Mouse (Mus musculus): ENCODE results near the gene Gas2. TPM values are rescaled to one million over a fixed set of nuclear protein-coding genes. Genes with fewer than 3 reads are reported as not detected.

The Gas2 gene
- total and polyA plus RNA-seq, 2 experiments from 2014 or later: 5.5 to 6.1 TPM

DNA sequence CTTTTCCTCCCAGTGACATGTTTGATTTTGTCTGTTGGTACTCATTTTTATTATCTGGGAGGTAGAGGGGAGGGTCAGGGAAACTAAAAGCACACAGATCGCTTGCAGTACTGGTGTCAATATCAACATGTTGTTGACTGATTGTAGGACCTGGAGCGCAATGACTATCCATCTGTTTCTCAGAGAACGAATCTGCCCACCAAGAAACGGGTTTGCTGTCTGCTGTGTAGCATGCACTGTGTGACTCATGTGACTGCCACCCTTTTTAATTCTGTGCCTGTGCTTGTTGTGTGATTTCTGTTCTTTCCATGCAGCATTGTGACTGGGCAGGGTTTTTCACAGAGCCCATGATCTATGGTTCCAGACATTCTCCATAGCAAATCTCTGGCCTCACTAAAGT lies 69.4 kb downstream of the Gas2 start:
- no peaks in the 10 kb centered on the region; the same call in 1 of the 2 replicates for H3K4me1 ChIP-seq (ENCODE audit: control insufficient read depth, insufficient read depth)
- no peak overlapping the region for H3K27ac ChIP-seq (ENCODE audit: low read depth)
- ATAC-seq (ENCODE audit: insufficient read depth, low read depth) (no peak), DNase-seq (ENCODE audit: low spot score) (no peak)
- H3K9ac ChIP-seq (replicated peaks; ENCODE audit: low read depth, low read length): no peak overlapping the region
- 87% methylated on average over 4 of the region's 4 CpGs for WGBS
- TF ChIP-seq CTCF (IDR thresholded peaks at IDR 0.05; ENCODE audit: low read depth) (no peak), EP300 (IDR thresholded peaks at IDR 0.05; ENCODE audit: low read depth) (no peak)
- H3K36me3 ChIP-seq (replicated peaks; ENCODE audit: control insufficient read depth, insufficient read depth, low read length): no peaks in the 10 kb centered on the region
- no peaks in the 10 kb centered on the region for H3K27me3 ChIP-seq (ENCODE audit: control insufficient read depth, insufficient read depth, low read length)
- no peak overlapping the region for H3K4me3 ChIP-seq (ENCODE audit: low read depth, low read length)
- H3K4me2 ChIP-seq (ENCODE audit: low read depth, low read length): no peak overlapping the region
- H3K9me3 ChIP-seq (replicated peaks; ENCODE audit: control insufficient read depth, low read length): no peaks in the 10 kb centered on the region

DNA sequence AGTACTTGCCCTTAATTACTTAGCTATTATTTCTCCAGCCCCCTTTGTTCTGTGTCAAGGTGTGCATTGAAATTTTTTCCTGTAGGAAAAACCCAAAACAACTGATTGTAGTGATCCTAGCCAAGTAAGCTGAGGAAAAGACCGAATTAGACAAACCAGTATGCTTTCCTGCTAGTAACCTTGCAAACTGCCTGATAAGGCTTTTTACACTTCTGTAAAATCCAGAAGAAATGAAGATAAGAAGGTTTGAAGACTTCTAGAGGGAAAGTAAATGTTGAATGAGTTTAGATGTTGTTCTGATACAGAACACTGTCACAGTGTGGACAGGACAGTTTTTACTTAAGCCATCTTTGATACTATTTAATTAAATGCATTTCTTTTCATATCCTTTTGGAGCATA lies 75.5 kb downstream of the Gas2 start:
- WGBS: 68% methylated on average over 1 of the region's 1 CpGs
- no peak for ATAC-seq (ENCODE audit: insufficient read depth, low read depth)
- TF ChIP-seq CTCF (IDR thresholded peaks at IDR 0.05; ENCODE audit: low read depth) (no peak), EP300 (IDR thresholded peaks at IDR 0.05; ENCODE audit: low read depth) (no peak)

DNA sequence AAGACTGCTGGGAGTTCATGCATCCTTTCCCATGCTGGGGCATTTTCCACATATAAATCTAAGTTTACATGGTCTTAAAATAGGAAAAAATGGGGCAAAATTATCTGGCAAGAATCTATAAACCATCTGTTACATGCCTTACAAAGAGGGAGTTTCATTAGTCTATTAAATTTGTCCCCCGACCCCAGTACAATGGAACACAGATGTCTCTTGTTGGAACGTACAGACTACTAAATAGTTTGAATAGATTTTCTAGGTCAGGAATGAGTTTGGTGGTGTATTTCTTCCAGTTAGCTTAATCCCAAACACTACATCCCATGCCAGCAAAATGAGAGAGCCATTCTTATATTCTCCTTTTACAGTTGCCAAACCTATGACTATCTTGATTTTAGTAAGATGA lies 78.6 kb downstream of the Gas2 start:
- ATAC-seq (ENCODE audit: insufficient read depth, low read depth): no peak

More for the DNA sequence above, 75.5 kb downstream of the Gas2 start:
- Histone ChIP-seq H3K4me1 (ENCODE audit: control insufficient read depth, insufficient read depth) (no peaks in the 10 kb centered on the region), H3K27ac (ENCODE audit: low read depth) (no peak overlapping the region), H3K9me3 (replicated peaks; ENCODE audit: control insufficient read depth, low read length) (no peaks in the 10 kb centered on the region), H3K4me3 (ENCODE audit: low read depth, low read length) (no peak overlapping the region), H3K27me3 (ENCODE audit: control insufficient read depth, insufficient read depth, low read length) (no peaks in the 10 kb centered on the region), H3K4me2 (ENCODE audit: low read depth, low read length) (no peak overlapping the region), H3K9ac (replicated peaks; ENCODE audit: low read depth, low read length) (no peak overlapping the region), H3K36me3 (replicated peaks; ENCODE audit: control insufficient read depth, insufficient read depth, low read length) (no peaks in the 10 kb centered on the region)
- no peak for DNase-seq (ENCODE audit: low spot score)

DNA sequence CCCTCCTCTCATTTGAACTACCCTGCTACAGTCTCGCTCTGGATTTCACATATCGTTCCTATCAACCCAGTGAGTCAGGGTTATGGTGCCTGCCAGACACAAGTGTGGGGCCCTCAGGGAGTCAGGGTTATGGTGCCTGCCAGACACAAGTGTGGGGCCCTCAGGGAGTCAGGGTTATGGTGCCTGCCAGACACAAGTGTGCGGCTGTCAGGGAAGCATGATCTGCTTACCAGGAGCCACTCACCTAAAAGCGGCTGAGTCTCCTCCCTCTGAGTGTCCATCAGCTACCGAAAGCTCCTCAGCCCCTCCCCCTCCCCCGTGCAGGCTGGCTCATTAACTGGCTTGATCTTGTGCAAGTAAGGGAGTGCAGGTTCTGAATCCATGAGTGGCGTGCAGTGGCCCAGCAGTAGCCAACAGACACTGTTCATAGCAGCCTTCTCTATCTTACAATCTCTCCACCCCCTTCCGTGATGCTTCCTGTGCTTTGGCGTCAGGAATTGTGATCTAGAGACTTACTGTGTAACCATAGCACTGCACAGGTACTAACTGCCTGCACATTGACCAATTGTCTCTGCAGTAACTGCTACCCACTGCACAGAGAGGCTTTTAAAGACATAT lies 93.7 kb downstream of the Gas2 start:
- Histone ChIP-seq H3K27me3 (ENCODE audit: control insufficient read depth, insufficient read depth, low read length) (no peaks in the 10 kb centered on the region), H3K4me2 (ENCODE audit: low read depth, low read length) (no peak overlapping the region), H3K4me1 (ENCODE audit: control insufficient read depth, insufficient read depth) (peaks cover 3% of the 10 kb centered on the region; the same call in 1 of the 2 replicates), H3K9ac (replicated peaks; ENCODE audit: low read depth, low read length) (no peak overlapping the region), H3K9me3 (replicated peaks; ENCODE audit: control insufficient read depth, low read length) (no peaks in the 10 kb centered on the region), H3K36me3 (replicated peaks; ENCODE audit: control insufficient read depth, insufficient read depth, low read length) (no peaks in the 10 kb centered on the region), H3K27ac (ENCODE audit: low read depth) (no peak overlapping the region), H3K4me3 (ENCODE audit: low read depth, low read length) (no peak overlapping the region)
- 26% methylated on average over 9 of the region's 9 CpGs for WGBS
- DNase-seq (ENCODE audit: low spot score) (no peak), ATAC-seq (ENCODE audit: insufficient read depth, low read depth) (no peak)
- TF ChIP-seq CTCF (IDR thresholded peaks at IDR 0.05; ENCODE audit: low read depth): no peak
- TF ChIP-seq EP300 (IDR thresholded peaks at IDR 0.05; ENCODE audit: low read depth): no peak

More for the DNA sequence above, 78.6 kb downstream of the Gas2 start:
- Histone ChIP-seq H3K9me3 (replicated peaks; ENCODE audit: control insufficient read depth, low read length) (no peaks in the 10 kb centered on the region), H3K4me1 (ENCODE audit: control insufficient read depth, insufficient read depth) (no peaks in the 10 kb centered on the region), H3K27me3 (ENCODE audit: control insufficient read depth, insufficient read depth, low read length) (no peaks in the 10 kb centered on the region), H3K36me3 (replicated peaks; ENCODE audit: control insufficient read depth, insufficient read depth, low read length) (no peaks in the 10 kb centered on the region), H3K4me3 (ENCODE audit: low read depth, low read length) (no peak overlapping the region), H3K4me2 (ENCODE audit: low read depth, low read length) (no peak overlapping the region), H3K9ac (replicated peaks; ENCODE audit: low read depth, low read length) (no peak overlapping the region), H3K27ac (ENCODE audit: low read depth) (no peak overlapping the region)
- 85% methylated on average over 2 of the region's 2 CpGs for WGBS
- TF ChIP-seq CTCF (IDR thresholded peaks at IDR 0.05; ENCODE audit: low read depth): no peak
- TF ChIP-seq EP300 (IDR thresholded peaks at IDR 0.05; ENCODE audit: low read depth): no peak
- DNase-seq (ENCODE audit: low spot score): no peak

DNA sequence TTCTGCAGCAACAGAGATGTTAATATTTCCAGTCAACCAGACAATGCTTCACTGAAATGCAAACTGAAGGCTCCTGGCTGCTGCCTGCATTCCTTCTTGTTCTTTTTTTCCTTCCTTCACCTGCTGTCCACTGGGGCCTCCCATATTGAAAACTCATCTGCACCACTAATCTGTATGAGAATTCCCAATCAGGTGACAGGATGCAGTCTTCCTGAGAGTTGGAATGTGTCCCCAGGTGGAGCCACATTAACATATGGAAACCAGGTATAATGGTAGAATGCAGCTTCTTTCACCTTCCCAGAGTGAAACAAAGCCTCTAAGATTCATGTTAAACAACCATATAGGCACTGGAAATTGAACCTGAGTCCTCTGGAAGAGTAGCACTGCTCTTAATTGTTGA lies 96.0 kb downstream of the Gas2 start:
- ATAC-seq (ENCODE audit: insufficient read depth, low read depth): no peak
- no peak overlapping the region for H3K4me2 ChIP-seq (ENCODE audit: low read depth, low read length)

More for the DNA sequence above, 96.0 kb downstream of the Gas2 start:
- Histone ChIP-seq H3K27ac (ENCODE audit: low read depth) (no peak overlapping the region), H3K9me3 (replicated peaks; ENCODE audit: control insufficient read depth, low read length) (no peaks in the 10 kb centered on the region), H3K9ac (replicated peaks; ENCODE audit: low read depth, low read length) (no peak overlapping the region), H3K4me3 (ENCODE audit: low read depth, low read length) (no peak overlapping the region), H3K36me3 (replicated peaks; ENCODE audit: control insufficient read depth, insufficient read depth, low read length) (no peaks in the 10 kb centered on the region), H3K27me3 (ENCODE audit: control insufficient read depth, insufficient read depth, low read length) (no peaks in the 10 kb centered on the region), H3K4me1 (ENCODE audit: control insufficient read depth, insufficient read depth) (peaks cover 3% of the 10 kb centered on the region; the same call in 1 of the 2 replicates)
- DNase-seq (ENCODE audit: low spot score): no peak
- TF ChIP-seq CTCF (IDR thresholded peaks at IDR 0.05; ENCODE audit: low read depth) (no peak), EP300 (IDR thresholded peaks at IDR 0.05; ENCODE audit: low read depth) (no peak)
